Mouse (Mus musculus): ENCODE measurements at regions not wholly inside any gene's neighbourhood (a gene's known extent, or its start where the extent isn't known, plus 50 kb on each side); places are given as distances from the start of the nearest gene placed in this dataset.
"Not testable (repeated sequence)": the region's sequence is repeated elsewhere in the genome, so short reads cannot be mapped to it uniquely, and the experiment has no call there.

DNA sequence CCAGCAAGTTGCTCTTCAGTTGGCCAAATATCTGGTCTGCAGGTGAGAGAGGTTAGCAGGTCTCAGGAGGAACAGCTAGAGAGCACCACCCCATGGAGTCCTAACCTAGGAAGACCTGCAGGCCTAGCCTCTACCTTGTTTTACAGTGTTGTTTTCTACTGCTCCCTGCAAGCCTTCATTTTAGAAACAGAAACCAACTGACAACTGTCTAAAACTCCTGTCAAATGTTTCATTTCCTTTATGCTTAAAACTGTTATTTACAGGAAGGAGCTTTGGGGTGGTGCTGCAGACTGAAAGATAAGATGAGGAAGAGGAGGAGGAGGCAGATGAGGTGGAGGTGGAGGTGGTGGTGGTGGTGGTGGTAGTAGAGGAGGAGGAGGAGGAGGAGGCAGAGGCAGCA is 96.6 kb upstream of the Selenop start:
- H3K27ac ChIP-seq = no peak overlapping the region
- H3K9ac ChIP-seq (replicated peaks) = no peak overlapping the region
- no peaks in the 10 kb centered on the region for H3K36me3 ChIP-seq
- no peaks in the 10 kb centered on the region for H3K4me1 ChIP-seq (replicated peaks)
- no peak overlapping the region for H3K4me3 ChIP-seq (replicated peaks)
- H3K4me2 ChIP-seq = no peak overlapping the region
- H3K27me3 ChIP-seq = no peaks in the 10 kb centered on the region
- H3K9me3 ChIP-seq = no peaks in the 10 kb centered on the region
- ATAC-seq (ENCODE audit: insufficient number of reproducible peaks, insufficient read depth, low FRiP score, low TSS enrichment, low read depth) = no peak

DNA sequence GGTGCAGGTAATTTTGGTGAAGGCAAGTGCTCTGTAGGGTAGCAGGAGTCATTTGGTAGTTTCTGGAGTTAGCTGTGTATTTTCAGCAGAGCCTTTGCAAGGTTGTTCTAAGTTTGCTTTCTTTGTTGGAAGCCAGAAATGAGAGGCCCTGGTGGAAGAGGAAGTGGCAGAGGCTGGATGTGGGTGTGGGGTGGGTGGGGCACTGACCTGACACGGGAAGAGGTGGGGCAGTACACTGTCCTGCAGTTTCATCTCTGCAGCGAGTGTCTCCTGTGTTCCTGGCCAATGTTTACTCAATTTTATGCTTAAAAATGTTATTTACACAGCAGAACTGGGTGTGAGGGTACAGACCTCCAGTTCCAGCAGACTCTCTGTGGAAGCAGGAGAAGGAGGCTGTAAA is 94.3 kb upstream of the Selenop start:
- Histone ChIP-seq H3K27me3 (no peaks in the 10 kb centered on the region), H3K4me1 (replicated peaks) (no peaks in the 10 kb centered on the region), H3K9me3 (no peaks in the 10 kb centered on the region), H3K36me3 (no peaks in the 10 kb centered on the region), H3K4me2 (no peak overlapping the region), H3K27ac (no peak overlapping the region), H3K9ac (replicated peaks) (no peak overlapping the region), H3K4me3 (replicated peaks) (no peak overlapping the region)
- ATAC-seq (ENCODE audit: insufficient number of reproducible peaks, insufficient read depth, low FRiP score, low TSS enrichment, low read depth) = no peak
- WGBS = 49% methylated on average over 2 of the region's 2 CpGs

DNA sequence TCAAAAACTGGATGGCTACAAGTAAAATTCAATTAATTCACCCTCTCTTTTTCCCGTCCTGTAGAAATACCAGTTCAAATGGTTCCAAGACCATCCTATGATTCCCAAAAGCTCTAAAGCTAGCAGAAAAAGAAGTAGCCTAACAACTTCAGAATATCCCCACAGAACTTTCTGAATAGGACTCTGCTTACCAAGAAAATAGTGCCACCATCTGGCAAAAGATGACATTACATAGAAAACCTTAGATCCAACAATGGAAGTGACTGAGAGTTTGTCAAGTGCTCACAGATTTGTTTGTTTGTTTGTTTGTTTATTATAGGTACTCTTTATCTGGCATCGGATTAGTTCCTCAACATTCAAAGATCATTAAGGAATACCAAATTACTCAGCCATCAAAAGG is 93.5 kb upstream of the Selenop start:
- ATAC-seq (ENCODE audit: insufficient number of reproducible peaks, insufficient read depth, low FRiP score, low TSS enrichment, low read depth) = no peak
- no peak overlapping the region for H3K4me3 ChIP-seq (replicated peaks)
- H3K27ac ChIP-seq = no peak overlapping the region
- no peaks in the 10 kb centered on the region for H3K36me3 ChIP-seq
- H3K4me1 ChIP-seq (replicated peaks) = no peaks in the 10 kb centered on the region
- H3K4me2 ChIP-seq = no peak overlapping the region
- H3K27me3 ChIP-seq = no peaks in the 10 kb centered on the region
- no peaks in the 10 kb centered on the region for H3K9me3 ChIP-seq
- WGBS = 45% methylated on average over 2 of the region's 2 CpGs
- no peak overlapping the region for H3K9ac ChIP-seq (replicated peaks)

DNA sequence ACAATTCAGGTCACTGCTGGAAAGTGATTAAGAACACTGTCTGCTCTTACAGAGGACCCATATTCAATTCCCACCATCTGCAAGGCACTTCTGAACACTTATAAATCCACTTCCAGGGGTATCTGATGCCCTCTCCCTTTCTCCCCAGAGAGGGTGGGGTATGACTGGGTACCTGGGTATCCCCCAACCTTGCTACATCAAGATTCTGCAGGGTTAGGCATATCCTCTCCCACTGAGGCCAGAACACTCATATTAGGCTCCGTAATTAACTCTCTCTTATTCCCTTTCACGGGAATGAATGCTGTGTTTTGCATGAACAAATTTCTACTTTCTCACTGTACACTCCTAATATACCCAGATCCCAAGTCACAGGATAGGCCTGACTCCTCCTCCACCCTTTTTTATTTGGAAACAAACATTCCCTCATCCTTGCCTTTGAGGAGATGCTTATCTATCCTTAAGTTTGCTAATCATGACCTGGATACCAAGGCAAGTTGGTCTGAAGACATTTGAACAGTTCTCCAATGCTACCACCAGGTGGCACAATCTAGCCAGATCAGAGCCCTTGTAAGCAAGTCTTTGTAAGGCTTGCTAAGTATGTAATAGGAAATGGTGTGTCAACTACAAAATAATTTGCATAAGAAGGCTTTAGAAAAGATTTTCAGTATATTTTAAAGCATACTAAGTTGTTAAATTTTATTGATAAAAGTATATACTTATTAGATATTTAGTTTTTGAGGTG is 66.3 kb upstream of the Selenop start:
- H3K27ac ChIP-seq = no peak overlapping the region
- no peaks in the 10 kb centered on the region for H3K4me1 ChIP-seq (replicated peaks)
- H3K4me2 ChIP-seq = no peak overlapping the region
- no peaks in the 10 kb centered on the region for H3K27me3 ChIP-seq
- WGBS = 85% methylated on average over 2 of the region's 2 CpGs
- H3K9me3 ChIP-seq = no peaks in the 10 kb centered on the region
- 0 out of 2 replicates have a peak, but pooled peaks have one; percentile 42 for ATAC-seq (ENCODE audit: insufficient number of reproducible peaks, insufficient read depth, low FRiP score, low TSS enrichment, low read depth)
- no peak overlapping the region for H3K4me3 ChIP-seq (replicated peaks)
- no peak overlapping the region for H3K9ac ChIP-seq (replicated peaks)
- H3K36me3 ChIP-seq = no peaks in the 10 kb centered on the region

DNA sequence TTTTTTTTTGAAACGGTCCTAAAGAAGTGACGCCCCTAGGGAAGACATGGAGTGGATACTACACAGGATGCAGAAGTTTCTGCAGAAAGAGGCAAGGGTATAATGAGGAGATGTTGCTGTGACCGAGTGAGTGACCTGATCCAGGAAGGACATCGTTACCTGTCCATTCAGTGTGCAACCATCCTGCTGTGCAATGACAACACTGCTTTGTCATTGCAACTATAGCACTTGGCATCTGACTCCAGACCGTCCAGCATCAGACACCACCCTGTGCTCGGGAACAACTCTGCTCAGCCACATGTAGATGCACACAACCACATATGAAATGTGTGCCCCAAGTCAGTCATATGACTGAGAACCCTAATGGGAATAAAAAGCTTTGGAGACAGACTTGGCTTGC is 62.8 kb upstream of the Selenop start:
- H3K4me3 ChIP-seq (replicated peaks) = no peak overlapping the region
- H3K4me2 ChIP-seq = no peak overlapping the region
- H3K4me1 ChIP-seq (replicated peaks) = no peaks in the 10 kb centered on the region
- H3K9me3 ChIP-seq = 0 out of 2 replicates have a peak, but pooled peaks cover 5% of the 10 kb centered on the region
- no peaks in the 10 kb centered on the region for H3K36me3 ChIP-seq
- H3K9ac ChIP-seq (replicated peaks) = no peak overlapping the region
- H3K27me3 ChIP-seq = no peaks in the 10 kb centered on the region
- no peak for ATAC-seq (ENCODE audit: insufficient number of reproducible peaks, insufficient read depth, low FRiP score, low TSS enrichment, low read depth)
- WGBS = 86% methylated on average over 6 of the region's 6 CpGs
- no peak overlapping the region for H3K27ac ChIP-seq

DNA sequence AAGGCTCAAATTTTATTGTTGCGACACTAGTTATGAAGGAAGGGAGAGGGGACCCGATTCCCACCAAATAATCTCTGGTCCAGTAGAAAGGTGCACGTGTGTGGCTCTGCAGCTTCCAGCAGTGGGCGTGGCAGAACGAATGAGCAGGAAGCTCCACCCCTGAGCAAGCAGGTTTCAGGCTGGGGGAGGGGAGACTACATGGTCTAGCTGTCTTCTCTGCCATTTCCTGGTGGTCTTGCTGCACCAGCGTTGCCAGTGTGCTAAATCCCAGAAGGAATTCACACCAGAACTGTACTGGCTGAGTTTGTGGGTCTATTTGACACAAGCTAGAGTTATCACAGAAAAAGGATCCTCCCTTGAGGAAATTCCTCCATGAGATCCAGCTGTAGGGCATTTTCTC is 62.3 kb upstream of the Selenop start:
- H3K9me3 ChIP-seq = not testable (repeated sequence)

DNA sequence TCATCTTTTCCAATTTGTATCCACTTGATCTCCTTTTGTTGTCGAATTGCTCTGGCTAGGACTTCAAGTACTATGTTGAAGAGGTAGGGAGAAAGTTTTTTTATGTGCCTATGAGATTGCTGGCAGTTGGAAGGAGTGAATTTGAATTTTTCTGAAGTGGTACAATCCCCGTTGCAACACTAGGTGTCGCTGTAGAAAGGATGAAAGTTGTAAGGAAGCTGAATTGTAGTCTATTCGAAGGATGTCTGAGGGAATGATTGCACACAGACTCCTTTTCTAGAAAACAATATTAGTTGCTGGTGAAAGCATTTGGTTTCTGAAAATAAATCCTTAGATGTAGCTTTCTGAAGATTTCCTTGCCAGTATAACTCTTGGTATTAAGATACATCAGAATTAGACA is 54.6 kb upstream of the Selenop start:
- H3K4me3 ChIP-seq (replicated peaks) = no peak overlapping the region
- ATAC-seq (ENCODE audit: insufficient number of reproducible peaks, insufficient read depth, low FRiP score, low TSS enrichment, low read depth) = no peak
- H3K9ac ChIP-seq (replicated peaks) = no peak overlapping the region
- no peaks in the 10 kb centered on the region for H3K27me3 ChIP-seq
- no peaks in the 10 kb centered on the region for H3K9me3 ChIP-seq
- no peaks in the 10 kb centered on the region for H3K4me1 ChIP-seq (replicated peaks)
- H3K4me2 ChIP-seq = no peak overlapping the region
- H3K36me3 ChIP-seq = no peaks in the 10 kb centered on the region
- H3K27ac ChIP-seq = no peak overlapping the region
- WGBS = 8% methylated on average over 4 of the region's 4 CpGs

More for the DNA sequence above, 62.3 kb upstream of the Selenop start:
- not testable (repeated sequence) for H3K4me1 ChIP-seq (replicated peaks); H3K36me3 ChIP-seq; ATAC-seq (ENCODE audit: insufficient number of reproducible peaks, insufficient read depth, low FRiP score, low TSS enrichment, low read depth); H3K4me3 ChIP-seq (replicated peaks); H3K4me2 ChIP-seq; H3K27ac ChIP-seq; H3K27me3 ChIP-seq; H3K9ac ChIP-seq (replicated peaks)
- WGBS = 61% methylated on average over 6 of the region's 6 CpGs

DNA sequence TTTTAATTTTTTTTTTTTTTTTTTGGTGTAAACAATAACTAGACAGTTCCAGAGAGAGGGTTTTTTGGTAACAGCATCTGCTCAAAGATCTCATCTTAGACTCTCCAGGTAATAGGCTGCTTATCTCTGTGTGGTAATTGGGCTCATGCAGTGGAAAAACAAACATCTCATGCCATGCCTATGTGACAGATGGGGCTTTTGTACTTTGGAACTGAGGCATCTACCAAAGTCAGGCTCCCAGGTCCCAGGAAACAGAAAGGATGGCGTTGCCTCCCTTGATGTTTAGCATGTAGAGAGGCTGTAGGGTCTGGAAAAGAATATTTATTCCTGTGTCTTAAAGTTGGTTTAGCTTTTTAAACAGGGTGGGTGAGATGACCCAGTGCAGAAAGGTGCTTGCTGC is 53.1 kb upstream of the Selenop start:
- H3K9me3 ChIP-seq = no peaks in the 10 kb centered on the region

More for the DNA sequence above, 53.1 kb upstream of the Selenop start:
- no peak for ATAC-seq (ENCODE audit: insufficient number of reproducible peaks, insufficient read depth, low FRiP score, low TSS enrichment, low read depth)
- H3K4me3 ChIP-seq (replicated peaks) = no peak overlapping the region
- no peaks in the 10 kb centered on the region for H3K4me1 ChIP-seq (replicated peaks)
- H3K9ac ChIP-seq (replicated peaks) = no peak overlapping the region
- no peaks in the 10 kb centered on the region for H3K36me3 ChIP-seq
- no peak overlapping the region for H3K27ac ChIP-seq
- no peaks in the 10 kb centered on the region for H3K27me3 ChIP-seq
- H3K4me2 ChIP-seq = no peak overlapping the region
- WGBS = 68% methylated on average over 1 of the region's 1 CpGs
